Mouse (Mus musculus) myocyte (in vitro differentiated cells): ENCODE results near the gene Rpl35a. TPM values are rescaled to one million over a fixed set of nuclear protein-coding genes. Genes with fewer than 3 reads are reported as not detected.

Experiments used
- H3K27me3 ChIP-seq: one replicate; pipeline ENCODE4 v1.6.1; 2011; ENCODE audit not compliant: control insufficient read depth, insufficient read depth, insufficient read length
- H3K36me3 ChIP-seq: one replicate; pipeline ENCODE4 v1.6.1; 2011; ENCODE audit not compliant: control insufficient read depth, insufficient read depth
- H3K4me2 ChIP-seq: one replicate; pipeline ENCODE4 v1.6.1; 2011; ENCODE audit warnings: low read depth, control low read depth
- H3K4me3 ChIP-seq: one replicate; pipeline ENCODE4 v1.5.1; 2011; ENCODE audit warnings: mild to moderate bottlenecking, control low read depth, moderate library complexity
- H3K79me2 ChIP-seq: one replicate; pipeline ENCODE4 v1.6.1; 2011; ENCODE audit not compliant: control insufficient read depth, insufficient read depth
- H3ac ChIP-seq: one replicate; pipeline ENCODE4 v1.6.1; 2011; ENCODE audit not compliant: control insufficient read depth, insufficient read length
- CEBPB ChIP-seq: IDR thresholded peaks from 2 replicates; pipeline ENCODE4 v1.6.1; 2011; ENCODE audit warnings: mild to moderate bottlenecking, moderate library complexity; ENCODE audit not compliant: poor library complexity, insufficient read depth, severe bottlenecking
- E2F4 ChIP-seq: IDR thresholded peaks from one replicate; pipeline ENCODE4 v1.6.1; 2011; ENCODE audit warnings: mild to moderate bottlenecking, control low read depth, moderate library complexity; ENCODE audit not compliant: insufficient read depth
- MAX ChIP-seq: IDR thresholded peaks from one replicate; pipeline ENCODE4 v1.6.1; 2011; ENCODE audit warnings: low read depth, mild to moderate bottlenecking, control low read depth
- MYOD1 ChIP-seq, 3 experiments: IDR thresholded peaks; one replicate each; pipeline ENCODE4 v1.6.1; 2011; ENCODE audit warnings: control low read depth in 2 of 3, low read depth in 2 of 3, mild to moderate bottlenecking in 2 of 3, moderate library complexity in 1 of 3; ENCODE audit not compliant: insufficient read length in 2 of 3, control insufficient read depth in 1 of 3
- MYOG ChIP-seq, 3 experiments: IDR thresholded peaks; one replicate each; pipeline ENCODE4 v1.6.1; 2011; ENCODE audit warnings: control low read depth in 2 of 3, low read depth in 2 of 3, mild to moderate bottlenecking in 2 of 3; ENCODE audit not compliant: insufficient read length in 2 of 3, control insufficient read depth in 1 of 3, insufficient read depth in 1 of 3
- POLR2A ChIP-seq: IDR thresholded peaks from one replicate; pipeline ENCODE4 v1.6.1; 2011; ENCODE audit warnings: low read depth, mild to moderate bottlenecking, control low read depth, moderate library complexity; ENCODE audit not compliant: insufficient read length
- POLR2AphosphoS2 ChIP-seq: IDR thresholded peaks from one replicate; pipeline ENCODE4 v1.6.1; 2011; ENCODE audit warnings: low read depth, control low read depth; ENCODE audit not compliant: insufficient read length
- REST ChIP-seq: IDR thresholded peaks from one replicate; pipeline ENCODE4 v1.6.1; 2011; ENCODE audit warnings: mild to moderate bottlenecking, control low read depth, moderate library complexity; ENCODE audit not compliant: insufficient read depth, insufficient read length
- SRF ChIP-seq: IDR thresholded peaks from one replicate; pipeline ENCODE4 v1.6.1; 2011; ENCODE audit warnings: low read depth; ENCODE audit not compliant: control insufficient read depth, insufficient read length
- TCF12 ChIP-seq: IDR thresholded peaks from one replicate; pipeline ENCODE4 v1.6.1; 2011; ENCODE audit warnings: mild to moderate bottlenecking, control low read depth; ENCODE audit not compliant: poor library complexity, insufficient read depth, severe bottlenecking
- TCF3 ChIP-seq: IDR thresholded peaks from one replicate; pipeline ENCODE4 v1.6.1; 2011; ENCODE audit warnings: low read depth, control low read depth; ENCODE audit not compliant: insufficient read length
- USF1 ChIP-seq: IDR thresholded peaks from one replicate; pipeline ENCODE4 v1.6.1; 2011; ENCODE audit warnings: low read depth, mild to moderate bottlenecking, control low read depth, moderate library complexity
- polyA plus RNA-seq: library from polyadenylated mRNA; unstranded; fragments of >200 nt; fragmentation: generic; extraction: Trizol; gene quantifications from one replicate; pipeline ENCODE4 v1.2.1, GENCODE M21; 2012; ENCODE audit warnings: missing spikeins

Rpl35a gene
- polyA plus RNA-seq, 1 experiment, result 2,314 TPM

GRCm38 (mm10) chr16:33064636-33065035, 8.4 kb downstream of the Rpl35a start:
- TF ChIP-seq TCF12 (no peak), MAX (no peak), TCF3 (no peak), E2F4 (no peak)

DNA sequence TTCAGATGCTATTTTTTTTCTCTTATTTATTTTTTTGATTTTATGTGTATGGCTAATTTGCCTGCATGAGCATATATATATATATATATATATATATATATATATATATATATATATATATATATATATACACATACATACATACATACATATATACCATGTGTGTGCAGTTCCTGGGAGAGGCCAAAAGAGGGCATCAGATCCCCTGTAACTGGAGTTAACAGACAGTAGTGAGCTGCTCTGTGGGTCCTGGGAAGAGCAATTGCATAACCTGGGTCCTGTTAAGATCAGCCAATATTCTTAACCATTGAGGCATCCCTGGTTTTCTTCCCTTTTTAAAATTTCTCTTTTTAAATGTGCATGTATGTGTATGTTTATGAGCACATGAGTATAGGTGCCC, 14.7 kb downstream of the Rpl35a start:
- no peak overlapping the region for H3K4me3 ChIP-seq
- H3ac ChIP-seq, result no peak overlapping the region
- no peak overlapping the region for H3K4me2 ChIP-seq
- H3K79me2 ChIP-seq, result no peaks in the 10 kb centered on the region
- H3K36me3 ChIP-seq, result no peaks in the 10 kb centered on the region
- H3K27me3 ChIP-seq, result no peaks in the 10 kb centered on the region
- TF ChIP-seq POLR2AphosphoS2 (no peak), USF1 (no peak), CEBPB (no peak), MYOG (IDR thresholded peaks at IDR 0.05; ENCODE audit: control insufficient read depth in 1 of 3, insufficient read depth in 1 of 3, insufficient read length in 2 of 3, low read depth in 2 of 3) (no peak), POLR2A (no peak), E2F4 (no peak), MYOD1 (IDR thresholded peaks at IDR 0.05; ENCODE audit: control insufficient read depth in 1 of 3, insufficient read length in 2 of 3, low read depth in 2 of 3) (no peak), REST (no peak), TCF12 (no peak)

More at GRCm38 (mm10) chr16:33064636-33065035, 8.4 kb downstream of the Rpl35a start:
- Histone ChIP-seq H3K4me3 (no peak overlapping the region), H3K4me2 (no peak overlapping the region), H3K27me3 (no peaks in the 10 kb centered on the region), H3K79me2 (peaks cover 1% of the 10 kb centered on the region), H3ac (no peak overlapping the region), H3K36me3 (peaks cover 15% of the 10 kb centered on the region)

DNA sequence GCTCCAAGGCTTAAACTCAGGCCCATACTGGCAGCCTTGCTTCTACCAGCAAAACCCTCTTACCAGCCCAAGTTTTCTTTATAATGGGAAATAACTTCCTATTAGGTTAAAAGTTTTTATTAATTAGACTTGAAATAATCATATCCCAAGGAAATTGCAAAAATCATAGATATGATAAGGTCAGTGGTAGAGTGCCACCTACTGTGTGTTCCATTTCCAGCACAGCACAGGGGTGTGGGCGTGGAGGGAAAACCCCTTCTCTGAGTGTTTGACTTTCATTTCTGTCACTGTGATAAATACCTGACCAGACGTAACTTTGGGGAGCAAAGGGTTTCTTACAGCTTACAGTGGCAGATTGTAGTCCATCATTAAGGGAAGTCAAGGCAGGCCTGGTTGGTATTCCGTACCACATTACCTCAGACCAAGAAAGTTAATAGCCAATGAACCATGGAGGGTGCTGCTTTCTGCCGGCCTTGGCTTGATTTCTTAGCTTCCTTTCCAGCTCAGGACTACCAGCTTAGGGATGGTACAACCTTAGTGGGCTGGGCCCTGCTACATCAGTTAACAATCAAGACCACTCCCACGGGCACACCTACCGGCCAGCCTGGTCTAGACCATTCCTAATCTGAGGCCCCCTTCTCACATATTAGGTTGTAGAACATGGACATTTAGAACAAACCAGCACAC, 16.8 kb downstream of the Rpl35a start:
- Histone ChIP-seq H3ac (no peak overlapping the region), H3K36me3 (no peaks in the 10 kb centered on the region), H3K4me2 (no peak overlapping the region), H3K27me3 (no peaks in the 10 kb centered on the region), H3K79me2 (no peaks in the 10 kb centered on the region), H3K4me3 (no peak overlapping the region)
- TF ChIP-seq USF1, result no peak
- no peak for TF ChIP-seq TCF3
- TF ChIP-seq TCF12, result no peak
- TF ChIP-seq E2F4, result no peak
- TF ChIP-seq SRF, result no peak
- TF ChIP-seq REST, result no peak
- no peak for TF ChIP-seq MAX
- no peak for TF ChIP-seq POLR2A
- TF ChIP-seq MYOG (IDR thresholded peaks at IDR 0.05; ENCODE audit: control insufficient read depth in 1 of 3, insufficient read depth in 1 of 3, insufficient read length in 2 of 3, low read depth in 2 of 3), result no peak
- no peak for TF ChIP-seq MYOD1 (IDR thresholded peaks at IDR 0.05; ENCODE audit: control insufficient read depth in 1 of 3, insufficient read length in 2 of 3, low read depth in 2 of 3)

- Histone ChIP-seq H3K36me3 (no peaks in the 10 kb centered on the region), H3K27me3 (no peaks in the 10 kb centered on the region), H3K4me3 (no peak overlapping the region), H3ac (no peak overlapping the region), H3K4me2 (no peak overlapping the region), H3K79me2 (no peaks in the 10 kb centered on the region)
- TF ChIP-seq USF1 (no peak), TCF12 (no peak), CEBPB (no peak), MAX (no peak), POLR2A (no peak), TCF3 (no peak), POLR2AphosphoS2 (no peak), MYOD1 (IDR thresholded peaks at IDR 0.05; ENCODE audit: control insufficient read depth in 1 of 3, insufficient read length in 2 of 3, low read depth in 2 of 3) (no peak), E2F4 (no peak), SRF (no peak), MYOG (IDR thresholded peaks at IDR 0.05; ENCODE audit: control insufficient read depth in 1 of 3, insufficient read depth in 1 of 3, insufficient read length in 2 of 3, low read depth in 2 of 3) (no peak), REST (no peak)
These were observed 18.7 kb downstream of the Rpl35a start for GRCm38 (mm10) chr16:33074967-33075366.

DNA sequence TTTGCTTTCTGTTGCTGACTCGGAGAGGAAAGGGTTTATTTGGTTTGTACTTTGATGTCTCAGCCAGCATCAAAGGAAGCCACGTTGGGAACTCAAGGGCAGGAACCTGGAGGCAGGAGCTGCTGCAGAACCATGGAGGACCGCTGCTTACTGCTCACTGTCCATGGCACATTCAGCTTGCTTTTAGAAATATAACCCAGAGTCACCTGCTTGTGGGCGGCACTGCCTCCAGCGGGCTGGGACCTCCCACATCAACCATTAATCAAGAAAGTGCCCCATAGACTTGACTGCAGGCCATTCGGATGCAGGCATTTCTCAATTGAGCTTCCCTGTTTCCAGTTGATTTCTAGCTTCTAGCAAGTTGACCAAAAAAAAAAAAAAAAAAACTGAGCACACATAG, 19.8 kb downstream of the Rpl35a start:
- no peaks in the 10 kb centered on the region for H3K36me3 ChIP-seq
- H3K4me2 ChIP-seq, result no peak overlapping the region
- TF ChIP-seq MAX (no peak), POLR2AphosphoS2 (no peak), USF1 (no peak), REST (no peak)
- no peak overlapping the region for H3K4me3 ChIP-seq
- no peak overlapping the region for H3ac ChIP-seq
- H3K79me2 ChIP-seq, result no peaks in the 10 kb centered on the region
- H3K27me3 ChIP-seq, result no peaks in the 10 kb centered on the region
